Mouse (Mus musculus) ES-Bruce4 (cell line): ENCODE results near the gene Mad2l1bp. TPM values are rescaled to one million over a fixed set of nuclear protein-coding genes. Genes with fewer than 3 reads are reported as not detected.

Experiments used
- H3K27ac ChIP-seq: 2 replicates; pipeline ENCODE4 v1.5.1; 2012; ENCODE audit warnings: low read length, inconsistent platforms; ENCODE audit not compliant: insufficient read depth
- H3K27me3 ChIP-seq: 2 replicates; pipeline ENCODE4 v1.6.1; 2012; ENCODE audit warnings: mild to moderate bottlenecking, low read length, inconsistent platforms; ENCODE audit not compliant: control insufficient read depth, poor library complexity, insufficient read depth, severe bottlenecking
- H3K36me3 ChIP-seq: 2 replicates; pipeline ENCODE4 v1.6.1; 2012; ENCODE audit warnings: inconsistent platforms, mild to moderate bottlenecking, low read length, moderate library complexity; ENCODE audit not compliant: control insufficient read depth, poor library complexity, insufficient read depth, severe bottlenecking
- H3K4me1 ChIP-seq: one replicate; pipeline ENCODE4 v1.8.1; 2011; ENCODE audit warnings: low read length; ENCODE audit not compliant: control insufficient read depth, insufficient read depth
- H3K4me3 ChIP-seq: 2 replicates; pipeline ENCODE4 v1.5.1; 2011; ENCODE audit warnings: low read depth, mild to moderate bottlenecking, low read length
- H3K9ac ChIP-seq: 2 replicates; pipeline ENCODE4 v1.6.1; 2012; ENCODE audit warnings: low read depth, mild to moderate bottlenecking, inconsistent platforms; ENCODE audit not compliant: poor library complexity, severe bottlenecking
- H3K9me3 ChIP-seq: replicated peaks from 2 replicates; pipeline ENCODE4 v1.6.1; 2012; ENCODE audit warnings: mild to moderate bottlenecking, low read length, inconsistent platforms; ENCODE audit not compliant: control insufficient read depth, poor library complexity, insufficient read depth, severe bottlenecking
- CTCF ChIP-seq: IDR thresholded peaks from one replicate; pipeline ENCODE4 v1.8.1; 2011; ENCODE audit warnings: low read depth, low read length
- EP300 ChIP-seq: IDR thresholded peaks from 2 replicates; pipeline ENCODE4 v1.6.1; 2011; ENCODE audit warnings: low read depth, low read length; ENCODE audit not compliant: insufficient read depth
- POLR2A ChIP-seq: IDR thresholded peaks from one replicate; pipeline ENCODE4 v1.8.1; 2011; ENCODE audit warnings: low read length; ENCODE audit not compliant: insufficient read depth
- polyA plus RNA-seq: library from polyadenylated mRNA; stranded (reverse); fragments of >200 nt; gene quantifications from 2 replicates; pipeline ENCODE4 v1.2.4, GENCODE M21; 2011; ENCODE audit warnings: low read depth; ENCODE audit not compliant: missing spikeins, insufficient read depth, insufficient read length

The Mad2l1bp gene
- polyA plus RNA-seq, 1 experiment, result 10.3 TPM

- no peak for TF ChIP-seq EP300
- peak; percentile 60 for TF ChIP-seq CTCF
- Histone ChIP-seq H3K4me3 (no peak overlapping the region), H3K36me3 (peaks cover 13% of the 10 kb centered on the region), H3K9me3 (no peaks in the 10 kb centered on the region), H3K4me1 (no peaks in the 10 kb centered on the region), H3K27me3 (no peaks in the 10 kb centered on the region), H3K9ac (no peak overlapping the region), H3K27ac (no peak overlapping the region)
Observed at GRCm38 (mm10) chr17:46170538-46170937, 17.2 kb upstream of the Mad2l1bp start.

GRCm38 (mm10) chr17:46168768-46169167 is 15.4 kb upstream of the Mad2l1bp start:
- Histone ChIP-seq H3K4me1 (no peaks in the 10 kb centered on the region), H3K9me3 (no peaks in the 10 kb centered on the region), H3K36me3 (peaks cover 9% of the 10 kb centered on the region), H3K4me3 (no peak overlapping the region), H3K9ac (no peak overlapping the region), H3K27ac (no peak overlapping the region), H3K27me3 (no peaks in the 10 kb centered on the region)
- no peak for TF ChIP-seq EP300

- Histone ChIP-seq H3K9me3 (no peaks in the 10 kb centered on the region), H3K4me3 (no peak overlapping the region), H3K9ac (no peak overlapping the region), H3K27ac (no peak overlapping the region), H3K27me3 (no peaks in the 10 kb centered on the region), H3K36me3 (peaks cover 8% of the 10 kb centered on the region), H3K4me1 (no peaks in the 10 kb centered on the region)
- TF ChIP-seq POLR2A (no peak), EP300 (no peak), CTCF (no peak)
Observed at GRCm38 (mm10) chr17:46168318-46168717, 15.0 kb upstream of the Mad2l1bp start.

GRCm38 (mm10) chr17:46167014-46167413 is 13.7 kb upstream of the Mad2l1bp start:
- H3K36me3 ChIP-seq, result no peaks in the 10 kb centered on the region; the same call in 1 of the 2 replicates
- no peaks in the 10 kb centered on the region for H3K27me3 ChIP-seq
- no peak overlapping the region for H3K4me3 ChIP-seq
- no peak overlapping the region for H3K9ac ChIP-seq
- TF ChIP-seq CTCF (peak; percentile 55), EP300 (no peak)
- no peaks in the 10 kb centered on the region for H3K9me3 ChIP-seq
- H3K27ac ChIP-seq, result no peak overlapping the region
- no peaks in the 10 kb centered on the region for H3K4me1 ChIP-seq

- Histone ChIP-seq H3K4me1 (no peaks in the 10 kb centered on the region), H3K27me3 (no peaks in the 10 kb centered on the region), H3K27ac (no peak overlapping the region), H3K4me3 (no peak overlapping the region), H3K9me3 (no peaks in the 10 kb centered on the region), H3K36me3 (no peaks in the 10 kb centered on the region), H3K9ac (no peak overlapping the region)
- TF ChIP-seq CTCF, result no peak
- TF ChIP-seq POLR2A, result no peak
- TF ChIP-seq EP300, result no peak
Observed at GRCm38 (mm10) chr17:46166270-46166669, 12.9 kb upstream of the Mad2l1bp start.

GRCm38 (mm10) chr17:46165460-46165859 is 12.1 kb upstream of the Mad2l1bp start:
- H3K9ac ChIP-seq, result no peak overlapping the region
- no peak overlapping the region for H3K27ac ChIP-seq
- H3K9me3 ChIP-seq, result no peaks in the 10 kb centered on the region
- TF ChIP-seq CTCF (no peak), EP300 (no peak), POLR2A (no peak)
- H3K4me1 ChIP-seq, result no peaks in the 10 kb centered on the region
- H3K27me3 ChIP-seq, result no peaks in the 10 kb centered on the region
- H3K4me3 ChIP-seq, result no peak overlapping the region
- H3K36me3 ChIP-seq, result no peaks in the 10 kb centered on the region
